Comparison of ENCODE assay signal across 24 mouse cellular contexts in genomic region chr13:28616645-28617381, GRCm38 (mm10).
DNase-seq lines count a peak whose midpoint lies in the region; ATAC-seq and TF ChIP-seq lines count a peak whose summit lies in the region.
"Had no signal": no experiment of that assay in that cellular context is flagged by ENCODE, and none has a peak within 500 bp of the region (broad histone marks: within the 10 kb centered on the region; RNA-seq: fewer than 3 reads in every experiment).

No protein-coding gene starts in this region.

- H3K79me2 ChIP-seq in CH12.LX (replicated peaks; ENCODE audit: control insufficient read depth, extremely low read depth, insufficient read depth, poor library complexity, severe bottlenecking): no peaks in the 10 kb centered on the region

- H3K4me3 ChIP-seq in left cerebral cortex, adult 2 months: no peak overlapping the region
- no peak overlapping the region for H3K4me3 ChIP-seq in CH12.LX (replicated peaks in 1 of 3; ENCODE audit: low read depth in 2 of 3, low read length in 2 of 3, poor library complexity in 1 of 3)
- H3K4me3 ChIP-seq in hindbrain, embryonic 10.5 days: no peak overlapping the region
- no peak overlapping the region for H3K4me3 ChIP-seq in hindbrain, embryonic 13.5 days
- H3K4me3 ChIP-seq: erythroblast, embryonic 14.5 days; forebrain, embryonic 13.5 days; heart, embryonic 12.5 days; kidney, embryonic 15.5 days; midbrain, embryonic 13.5 days had no signal

- H3K27ac ChIP-seq in left cerebral cortex, adult 2 months: peak overlapping the region; percentile 19; the same call in 1 of the 2 replicates
- H3K27ac ChIP-seq in CH12.LX (ENCODE audit: insufficient read depth, low read depth): no peak overlapping the region
- no peak overlapping the region for H3K27ac ChIP-seq in hindbrain, embryonic 10.5 days
- H3K27ac ChIP-seq in hindbrain, embryonic 13.5 days: no peak overlapping the region
- H3K27ac ChIP-seq: forebrain, embryonic 13.5 days; hindbrain, postnatal 0 days; kidney, embryonic 15.5 days; liver, embryonic 14.5 days; midbrain, embryonic 13.5 days had no signal

- no peaks in the 10 kb centered on the region for H3K9me3 ChIP-seq in CH12.LX (replicated peaks; ENCODE audit: low read length)
- no peaks in the 10 kb centered on the region for H3K9me3 ChIP-seq in hindbrain, embryonic 10.5 days
- no peaks in the 10 kb centered on the region for H3K9me3 ChIP-seq in hindbrain, embryonic 13.5 days
- H3K9me3 ChIP-seq: forebrain, embryonic 13.5 days; heart, embryonic 12.5 days; kidney, embryonic 15.5 days; midbrain, embryonic 13.5 days had no signal

- no peaks in the 10 kb centered on the region for H3K36me3 ChIP-seq in CH12.LX (replicated peaks in 1 of 2; ENCODE audit: control insufficient read depth in 1 of 2, insufficient read depth in 1 of 2, low read length in 1 of 2)
- H3K36me3 ChIP-seq in hindbrain, embryonic 10.5 days: peaks cover 9% of the 10 kb centered on the region
- no peaks in the 10 kb centered on the region for H3K36me3 ChIP-seq in hindbrain, embryonic 13.5 days
- H3K36me3 ChIP-seq: kidney, embryonic 15.5 days; midbrain, embryonic 13.5 days had no signal

- TF ChIP-seq RAD21 in CH12.LX (IDR thresholded peaks at IDR 0.05; ENCODE audit: low read depth, low read length): no peak

- H3K4me1 ChIP-seq in CH12.LX (ENCODE audit: control insufficient read depth in 1 of 2, insufficient read depth in 2 of 2): no peaks in the 10 kb centered on the region
- H3K4me1 ChIP-seq in hindbrain, embryonic 10.5 days (replicated peaks): peaks cover 39% of the 10 kb centered on the region
- H3K4me1 ChIP-seq in hindbrain, embryonic 13.5 days (replicated peaks): peaks cover 11% of the 10 kb centered on the region; the same call in 1 of the 2 replicates
- H3K4me1 ChIP-seq: heart, embryonic 12.5 days; kidney, embryonic 15.5 days had no signal

- TF ChIP-seq EP300 in CH12.LX (IDR thresholded peaks at IDR 0.05; ENCODE audit: low read length): no peak

- no peaks in the 10 kb centered on the region for H3K27me3 ChIP-seq in CH12.LX (replicated peaks)
- no peaks in the 10 kb centered on the region for H3K27me3 ChIP-seq in hindbrain, embryonic 10.5 days (ENCODE audit: insufficient read depth, poor library complexity, severe bottlenecking)
- H3K27me3 ChIP-seq in hindbrain, embryonic 13.5 days: no peaks in the 10 kb centered on the region
- H3K27me3 ChIP-seq: forebrain, embryonic 13.5 days; heart, embryonic 12.5 days; kidney, embryonic 15.5 days; midbrain, embryonic 13.5 days; Patski had no signal

- in situ Hi-C loops in CH12.LX (cut with MboI; ENCODE audit: low pct_ligation_motif_present, low pct_unique_long_range_greater_than_20kb, low sequenced_read_pairs): no loop called here

- no peak for TF ChIP-seq POLR2A in CH12.LX (IDR thresholded peaks at IDR 0.05; ENCODE audit: low read depth, low read length)

- WGBS in hindbrain, embryonic 10.5 days: 87% methylated on average over 9 of the region's 9 CpGs
- WGBS in hindbrain, embryonic 13.5 days: 87% methylated on average over 9 of the region's 9 CpGs

- TF ChIP-seq CTCF in left cerebral cortex, adult 2 months (IDR thresholded peaks at IDR 0.05): no peak
- TF ChIP-seq CTCF in CH12.LX (conservative IDR thresholded peaks at IDR 0.05 in 1 of 2, IDR thresholded peaks at IDR 0.05 in 1 of 2; ENCODE audit: low read depth in 2 of 2, low read length in 2 of 2): no peak

- intact Hi-C loops in left cerebral cortex, adult 2 months (cut with DNase I): no loop called here

- no peak for DNase-seq in left cerebral cortex, adult 2 months (ENCODE audit: extremely low spot score in 1 of 2, low spot score in 2 of 2)
- DNase-seq in left cerebral cortex, adult 18-20 months (ENCODE audit: low spot score in 2 of 2): no peak
- no peak for DNase-seq in CH12.LX (ENCODE audit: extremely low read depth)
- peak; percentile 37 for DNase-seq in brain, adult 2 months (ENCODE audit: low read depth, low spot score)
- DNase-seq in urinary bladder, postnatal 4 days (ENCODE audit: low spot score in 2 of 2): no peak
- no peak for DNase-seq in hindbrain, embryonic 10.5 days (ENCODE audit: low spot score)
- DNase-seq: adrenal gland, postnatal 14 days; cerebellum, adult 18-20 months; gastrocnemius, postnatal 25 days; heart, postnatal 14 days; lung, postnatal 10 days; right cerebral cortex, postnatal 25 days; thymus, adult 2 months had no signal

- peak overlapping the region; percentile 61; the same call in 1 of the 2 replicates for H3K4me2 ChIP-seq in CH12.LX (ENCODE audit: insufficient read depth, low read depth, poor library complexity, severe bottlenecking)
- no peak overlapping the region for H3K4me2 ChIP-seq in hindbrain, embryonic 13.5 days
- H3K4me2 ChIP-seq: forebrain, embryonic 13.5 days; heart, embryonic 12.5 days; kidney, embryonic 15.5 days; midbrain, embryonic 13.5 days had no signal

- H3K9ac ChIP-seq in CH12.LX (ENCODE audit: insufficient read depth, low read depth): no peak overlapping the region
- no peak overlapping the region for H3K9ac ChIP-seq in hindbrain, embryonic 13.5 days
- H3K9ac ChIP-seq: forebrain, embryonic 13.5 days; heart, embryonic 12.5 days; kidney, embryonic 15.5 days; liver, embryonic 14.5 days; midbrain, embryonic 13.5 days had no signal

- peak; percentile 82 for ATAC-seq in megakaryocyte progenitor cell, adult 5-6 weeks (replicated peaks; ENCODE audit: poor library complexity)
- ATAC-seq in hindbrain, embryonic 13.5 days (ENCODE audit: low FRiP score): no peak
- ATAC-seq: forebrain, embryonic 13.5 days; hindbrain, postnatal 0 days; intestine, postnatal 0 days; midbrain, embryonic 13.5 days had no signal

- dilution Hi-C loops in CH12.LX (cut with MboI; ENCODE audit: extremely low pct_ligation_motif_present, extremely low pct_unique_long_range_greater_than_20kb, low sequenced_read_pairs): no loop called here

TF ChIP-seq in CH12.LX, 34 proteins besides CTCF, POLR2A, EP300 and RAD21:
- TF ChIP-seq SMC3 (IDR thresholded peaks at IDR 0.05; ENCODE audit: low read depth, low read length) (no peak), KAT2A (IDR thresholded peaks at IDR 0.05; ENCODE audit: insufficient replicate concordance, low read length) (no peak)
